Mouse (Mus musculus): ENCODE measurements around the gene Lrwd1.
"Not testable (repeated sequence)": the region's sequence is repeated elsewhere in the genome, so short reads cannot be mapped to it uniquely, and the experiment has no call there.

Lrwd1 gene

DNA sequence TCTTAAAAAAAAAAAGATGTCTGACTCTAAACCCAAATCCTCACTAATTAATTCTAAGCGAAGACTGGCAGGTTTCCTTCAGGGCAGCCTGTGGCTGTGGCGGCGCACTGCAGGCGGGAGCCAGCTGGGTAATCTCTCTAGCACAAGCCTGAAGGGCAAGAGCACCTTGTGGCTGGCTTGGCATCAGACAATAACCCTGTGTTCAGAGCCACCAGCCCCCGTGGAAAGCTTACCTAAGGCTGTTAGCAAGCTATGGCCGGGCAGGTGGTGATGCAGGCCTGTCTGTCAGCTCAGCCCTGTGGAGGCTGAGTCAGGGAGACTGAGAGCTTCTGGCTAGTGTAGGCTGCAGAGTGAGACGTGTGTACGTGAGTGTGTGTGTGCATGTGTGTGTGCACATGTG is 29.4 kb upstream of the Lrwd1 start:
- ChIA-PET CTCF (interaction anchor here in 2 of 4 experiments (0.6 to 1.2 kb wide), 3 partner anchors 22 to 958 kb away, joined by 3 to 4 read pairs (median 3); no protein-coding TSS in a partner anchor), POLR2A (interaction anchor here in 2 of 4 experiments (1.0 to 1.4 kb wide), 3 partner anchors 34 to 264 kb away, joined by 3 to 4 read pairs (median 3); partner anchors contain the start of gene Prkrip1 (in 1 of the 2))

DNA sequence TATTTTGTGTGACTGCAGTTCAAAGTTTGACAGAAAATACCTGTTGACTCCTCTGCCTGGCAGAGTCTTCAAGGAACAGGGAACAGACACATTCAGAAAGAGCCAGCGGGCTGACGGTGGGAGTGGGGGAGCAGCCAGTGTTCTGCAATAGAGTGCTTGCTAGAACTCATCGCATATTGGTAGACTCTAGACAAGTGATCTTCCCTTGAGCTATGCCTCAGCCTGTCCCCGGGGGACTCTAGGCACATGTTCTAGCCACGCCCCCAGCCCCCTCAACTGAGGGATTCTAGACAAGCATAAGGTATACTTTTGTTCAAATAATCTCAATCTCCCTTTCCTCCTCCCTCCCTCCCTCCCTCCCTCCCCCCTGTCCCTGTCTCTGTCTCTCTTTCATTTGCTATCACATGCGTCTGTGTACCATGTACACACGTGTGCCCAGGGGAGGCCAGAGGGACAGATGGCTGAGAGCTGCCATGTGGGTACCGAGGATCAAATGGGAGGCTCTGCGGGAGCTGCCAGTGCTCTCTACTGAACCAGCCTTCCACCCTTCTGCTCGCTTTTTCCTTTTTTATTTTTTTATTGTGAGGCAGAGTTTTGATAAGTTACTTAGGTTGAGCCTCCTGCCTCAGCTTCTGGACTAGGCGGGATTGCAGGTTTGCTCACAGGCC is 28.1 kb upstream of the Lrwd1 start:
- POLR2A ChIA-PET = interaction anchor here in 1 of 4 experiments (0.6 kb wide), 1 partner anchor 545 kb away, joined by 10 read pairs; no protein-coding TSS in a partner anchor
- CTCF ChIA-PET = interaction anchor here in 2 of 4 experiments (0.8 to 1.7 kb wide), 2 partner anchors 11 to 23 kb away, joined by 4 read pairs; no protein-coding TSS in a partner anchor

DNA sequence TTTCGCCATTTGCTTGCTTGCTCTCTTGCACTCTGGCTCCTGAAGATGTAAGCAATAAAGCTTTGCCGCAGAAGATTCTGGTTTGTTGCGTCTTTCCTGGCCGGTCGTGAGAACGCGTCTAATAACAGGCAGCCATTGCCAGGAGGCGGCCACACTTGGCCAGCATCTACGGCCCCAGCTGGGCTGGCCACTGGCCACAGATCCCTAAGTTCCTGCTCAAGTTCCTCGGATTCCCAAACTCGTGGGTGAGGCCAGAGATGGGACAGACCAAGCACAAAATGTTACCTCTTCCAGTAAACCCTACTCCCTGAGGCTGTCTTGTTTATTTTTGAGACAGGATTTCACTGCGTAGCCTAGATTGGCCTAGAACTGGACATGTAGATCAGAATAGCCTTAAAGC is 24.2 kb upstream of the Lrwd1 start:
- POLR2A ChIA-PET, CTCF ChIA-PET: not testable (repeated sequence)

DNA sequence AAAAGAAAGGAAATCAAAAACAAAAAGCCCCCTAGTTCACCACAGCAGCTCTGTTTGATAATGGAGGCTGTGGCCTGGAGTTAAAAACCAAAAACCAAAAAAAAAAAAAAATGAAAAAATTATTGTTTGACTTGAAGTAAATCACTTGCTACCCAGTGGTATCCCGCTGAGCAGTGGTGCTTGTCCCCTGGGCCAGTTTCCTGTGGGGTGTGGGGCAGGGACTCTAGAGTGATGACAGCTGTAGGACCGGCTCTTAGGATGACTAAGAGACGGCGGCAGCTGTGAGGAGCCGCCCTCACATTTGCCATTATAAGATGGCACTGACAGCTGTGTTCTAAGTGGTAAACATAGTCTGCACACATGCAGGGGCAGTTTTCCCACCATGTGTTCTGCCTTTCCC is 19.5 kb upstream of the Lrwd1 start:
- POLR2A ChIA-PET = no interaction called here
- CTCF ChIA-PET = interaction anchor here in 1 of 4 experiments (0.6 kb wide), 1 partner anchor 161 kb away, joined by 5 read pairs; the partner anchor contains the start of gene Dtx2

DNA sequence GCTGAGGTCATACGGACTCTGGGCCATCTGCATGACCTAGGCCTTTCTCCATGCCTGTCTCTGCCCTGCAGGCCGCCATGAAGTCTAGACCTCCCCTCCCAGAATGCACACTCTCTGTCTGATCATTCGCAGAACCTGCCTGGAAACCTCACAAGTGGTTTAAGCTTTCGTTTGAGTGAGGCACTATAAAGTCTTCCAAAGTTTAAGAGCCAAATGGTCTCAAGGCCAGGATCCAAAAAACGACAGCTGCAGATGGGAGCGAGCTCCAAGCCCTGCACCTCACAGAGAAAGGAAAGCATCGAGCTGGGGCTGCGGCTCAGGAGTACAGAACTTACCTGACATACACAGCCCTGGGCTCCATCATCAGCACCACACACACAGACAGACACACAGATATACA is 16.5 kb upstream of the Lrwd1 start:
- ChIA-PET POLR2A (interaction anchor here in 1 of 4 experiments (1.5 kb wide), 1 partner anchor 27 kb away, joined by 4 read pairs; no protein-coding TSS in a partner anchor), CTCF (interaction anchor here in 2 of 4 experiments (0.7 to 1.0 kb wide), 5 partner anchors 10 to 100 kb away, joined by 3 to 4 read pairs (median 3); no protein-coding TSS in a partner anchor)

DNA sequence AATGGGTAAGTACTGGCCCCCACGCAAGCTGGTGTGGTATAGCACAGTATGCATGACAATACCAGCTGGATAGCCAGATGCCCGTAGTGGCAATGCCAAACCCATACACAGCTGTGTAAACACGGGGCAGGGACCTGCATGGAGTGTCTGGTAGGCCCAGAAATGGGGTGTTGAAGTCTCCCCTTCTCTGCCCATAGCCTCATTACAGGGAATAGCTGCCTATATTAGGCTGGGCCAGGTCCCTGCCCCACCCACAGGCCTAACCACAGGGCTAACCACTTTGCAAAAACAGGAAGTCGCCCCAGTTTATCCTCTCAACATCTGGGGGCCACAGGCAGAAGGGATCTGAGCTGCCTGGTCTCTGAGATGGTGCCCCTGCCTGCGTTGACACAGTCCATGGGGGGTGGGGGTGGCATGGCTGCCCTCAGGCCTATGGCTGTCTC is 13.3 kb upstream of the Lrwd1 start:
- CTCF ChIA-PET = not testable (repeated sequence)
- POLR2A ChIA-PET = interaction anchor here in 2 of 4 experiments (0.6 kb wide), 2 partner anchors 50 to 298 kb away, joined by 3 read pairs; no protein-coding TSS in a partner anchor

DNA sequence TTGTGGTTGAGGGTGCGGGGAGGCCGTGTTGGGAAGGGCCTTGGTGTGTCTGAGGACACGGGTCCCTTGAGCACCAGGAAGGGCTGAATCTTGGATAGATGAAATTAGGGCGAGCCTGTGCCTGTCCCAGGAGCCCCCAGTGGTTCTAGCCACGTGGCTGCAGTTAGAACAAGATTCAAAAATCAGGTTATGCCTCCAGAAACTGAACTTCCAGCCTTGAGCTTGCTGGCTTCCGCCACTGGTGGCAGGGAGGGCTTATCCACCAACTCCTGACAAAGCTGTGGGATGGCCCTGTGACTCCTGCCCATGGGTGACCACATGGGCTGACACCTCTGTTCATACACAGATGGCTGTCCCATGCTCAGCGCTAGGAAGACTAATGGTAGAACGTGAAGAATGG is 11.8 kb upstream of the Lrwd1 start:
- CTCF ChIA-PET = interaction anchor here in 1 of 4 experiments (0.6 to 1.4 kb wide), 2 partner anchors 39 to 172 kb away, joined by 3 to 5 read pairs; no protein-coding TSS in a partner anchor

DNA sequence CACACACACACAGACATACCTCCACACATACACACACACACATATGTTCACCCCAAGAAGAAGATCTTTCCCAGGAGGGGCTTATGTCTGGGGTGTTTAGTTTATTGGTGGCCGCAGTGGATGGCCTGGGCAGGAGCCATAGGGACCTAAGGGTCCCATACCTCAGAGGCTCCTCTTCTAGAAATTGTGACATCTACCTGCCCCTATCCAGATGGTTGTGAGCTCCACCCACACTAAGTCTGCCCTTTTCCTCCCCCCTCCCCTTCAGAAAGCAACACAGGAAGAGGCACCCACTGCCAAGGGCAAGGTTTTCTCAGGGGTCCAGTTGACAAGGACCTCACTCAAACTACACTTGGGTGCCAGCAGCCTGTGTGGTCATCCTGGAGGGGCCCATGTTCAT is 11.1 kb upstream of the Lrwd1 start:
- ChIA-PET POLR2A (interaction anchor here in 1 of 4 experiments (1.0 kb wide), 1 partner anchor 59 kb away, joined by 3 read pairs; no protein-coding TSS in a partner anchor), CTCF (interaction anchor here in 1 of 4 experiments (0.6 to 1.4 kb wide), 3 partner anchors 33 to 165 kb away, joined by 3 to 5 read pairs (median 3); no protein-coding TSS in a partner anchor)

More for the DNA sequence above, 11.8 kb upstream of the Lrwd1 start:
- POLR2A ChIA-PET = interaction anchor here in 1 of 4 experiments (0.6 kb wide), 1 partner anchor 82 kb away, joined by 4 read pairs; no protein-coding TSS in a partner anchor

DNA sequence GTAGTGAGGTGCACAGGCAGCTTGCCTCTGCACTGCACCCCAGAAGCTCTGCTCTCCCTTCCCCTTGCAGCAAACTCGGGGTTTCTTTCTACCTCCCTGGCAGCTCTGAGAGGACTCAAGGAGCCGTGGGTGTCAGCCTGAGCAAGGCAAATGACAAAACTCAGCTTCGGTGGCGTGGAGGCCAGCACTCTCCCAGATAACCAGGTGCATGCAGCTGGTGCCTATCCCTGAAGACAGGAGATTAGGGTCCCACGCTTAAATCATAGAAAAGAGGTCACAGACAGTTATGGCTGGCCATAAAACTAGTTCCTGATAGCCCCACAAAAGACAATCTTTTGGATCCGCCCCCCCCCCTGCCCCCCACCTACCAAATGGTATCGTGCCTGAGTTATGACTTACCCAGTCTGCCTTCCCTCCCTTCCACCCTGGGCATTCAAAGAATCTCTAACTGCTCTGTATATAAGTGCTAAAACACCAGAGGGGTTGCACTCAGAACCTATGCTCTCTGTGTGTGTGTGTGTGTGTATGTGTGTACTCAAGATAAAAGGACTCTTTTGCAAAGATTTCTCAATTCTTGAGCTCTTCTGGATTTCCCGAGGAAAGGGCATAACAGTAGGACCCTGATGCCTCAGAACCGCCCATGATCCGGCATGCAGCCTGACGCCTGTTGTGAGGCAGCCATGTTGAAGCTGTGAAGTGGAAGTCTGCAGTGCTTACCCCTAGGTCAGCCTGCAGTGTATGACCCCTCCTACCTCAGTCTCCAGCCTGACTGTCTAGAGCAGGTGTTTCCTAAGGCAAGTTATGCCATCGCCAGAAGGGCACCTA is 8.9 kb upstream of the Lrwd1 start:
- ChIA-PET CTCF (interaction anchor here in 2 of 4 experiments (0.6 to 0.8 kb wide), 2 partner anchors 23 to 440 kb away, joined by 3 to 5 read pairs; no protein-coding TSS in a partner anchor), POLR2A (interaction anchor here in 2 of 4 experiments (0.5 to 0.9 kb wide), 3 partner anchors 23 to 39 kb away, joined by 3 to 6 read pairs (median 3); no protein-coding TSS in a partner anchor)

DNA sequence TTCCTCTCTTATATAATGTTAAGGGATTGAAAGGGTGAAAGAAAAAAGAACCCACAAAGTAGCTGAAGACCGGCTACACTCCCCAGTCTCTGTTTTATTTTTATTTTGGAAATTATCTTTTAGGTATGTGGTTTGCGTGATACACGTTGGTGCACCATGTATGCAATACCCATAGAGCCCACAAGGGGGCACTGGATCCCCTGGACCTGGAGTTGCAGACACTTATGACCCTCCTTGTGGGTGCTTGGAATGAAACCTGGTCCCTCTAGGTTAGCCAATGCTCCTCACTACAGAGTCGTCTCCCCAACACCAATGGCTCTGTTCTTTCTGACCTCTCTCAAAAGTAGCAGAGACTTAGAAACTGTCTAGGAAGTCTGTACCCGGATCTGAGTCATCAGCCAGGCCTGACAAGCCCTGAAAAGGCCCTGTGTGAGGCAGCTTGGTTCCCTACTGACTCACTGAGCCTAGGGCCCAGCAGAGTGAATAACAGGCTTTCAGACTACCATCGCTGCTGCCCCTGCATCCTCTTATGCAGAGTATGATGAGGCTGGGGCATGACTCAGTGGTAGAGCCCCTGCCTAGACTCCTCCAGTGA is 7.4 kb upstream of the Lrwd1 start:
- POLR2A ChIA-PET = interaction anchor here in 1 of 4 experiments (0.8 kb wide), 1 partner anchor 26 kb away, joined by 3 read pairs; no protein-coding TSS in a partner anchor
- CTCF ChIA-PET = interaction anchor here in 1 of 4 experiments (0.9 kb wide), 1 partner anchor 110 kb away, joined by 3 read pairs; no protein-coding TSS in a partner anchor

DNA sequence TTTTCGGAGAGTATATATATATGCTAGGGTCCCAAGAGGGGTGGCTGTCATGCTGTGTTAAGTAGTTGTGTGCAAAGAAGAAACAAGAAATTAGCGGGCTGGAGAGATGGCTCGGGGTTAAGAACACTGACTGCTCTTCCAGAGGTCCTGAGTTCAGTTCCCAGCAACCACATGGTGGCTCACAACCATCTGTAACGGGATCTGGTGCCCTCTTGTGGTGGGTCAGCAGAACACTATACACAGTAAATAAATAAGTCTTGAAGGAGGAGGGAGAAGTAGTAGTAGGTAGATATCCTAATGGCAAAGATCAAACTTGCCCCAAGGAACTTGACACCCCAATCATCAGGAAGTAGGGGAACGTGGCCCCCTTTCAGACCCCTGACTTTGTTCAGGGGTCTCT is 6.9 kb upstream of the Lrwd1 start:
- ChIA-PET POLR2A (interaction anchor here in 1 of 4 experiments (0.8 to 1.3 kb wide), 2 partner anchors 26 to 40 kb away, joined by 3 read pairs; no protein-coding TSS in a partner anchor), CTCF (no interaction called here)

DNA sequence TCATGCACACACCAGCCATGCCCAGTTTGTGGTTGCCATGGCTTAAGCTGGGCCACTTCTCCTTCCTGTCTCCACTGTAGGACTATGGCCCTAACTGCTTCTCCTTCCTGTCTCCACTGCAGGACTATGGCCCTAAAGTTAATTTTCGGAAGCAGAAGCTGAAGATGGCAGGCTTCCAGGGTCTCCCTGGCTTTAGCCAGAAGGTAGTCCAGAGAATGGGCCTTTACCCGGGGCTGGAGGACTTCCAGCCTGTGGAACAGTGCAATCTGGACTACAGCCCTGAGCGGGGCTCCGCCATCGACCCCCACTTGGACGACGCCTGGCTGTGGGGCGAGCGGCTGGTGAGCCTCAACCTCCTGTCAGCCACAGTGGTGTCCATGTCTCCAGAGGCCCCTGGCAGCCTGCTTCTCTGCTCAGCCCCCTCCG is 4.2 kb upstream of the Lrwd1 start:
- ChIA-PET CTCF (interaction anchor here in 3 of 4 experiments (0.6 to 1.1 kb wide), 5 partner anchors 24 to 326 kb away, joined by 3 to 4 read pairs (median 3); no protein-coding TSS in a partner anchor), POLR2A (interaction anchor here in 2 of 4 experiments (0.5 to 1.5 kb wide), 4 partner anchors 12 to 132 kb away, joined by 3 to 5 read pairs (median 4); partner anchors contain the start of gene Orai2 (in 1 of the 2))

DNA sequence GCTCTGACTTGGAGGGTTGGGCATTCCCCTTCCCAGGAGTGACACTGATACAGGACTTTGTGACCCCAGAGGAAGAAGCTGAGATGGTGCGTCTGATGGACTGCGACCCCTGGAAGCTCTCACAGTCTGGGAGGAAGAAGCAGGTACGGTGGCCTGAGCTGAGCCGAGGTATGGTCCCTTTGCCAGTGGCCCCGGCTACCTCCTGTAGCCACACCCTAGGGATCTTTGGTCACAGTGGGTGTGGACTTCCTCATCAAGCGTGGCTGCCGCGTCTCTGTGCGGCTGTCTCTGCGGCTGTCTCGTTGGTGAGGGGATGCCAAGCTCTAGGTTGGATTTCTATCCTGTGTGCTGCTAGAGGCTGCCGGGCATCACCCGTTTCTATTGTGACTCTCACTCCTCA is 3.5 kb upstream of the Lrwd1 start:
- CTCF ChIA-PET = interaction anchor here in 3 of 4 experiments (0.5 to 1.0 kb wide), 7 partner anchors 9 to 130 kb away, joined by 3 to 13 read pairs (median 3); partner anchors contain the start of gene Sh2b2 (in 1 of the 3)
- POLR2A ChIA-PET = interaction anchor here in 1 of 4 experiments (0.6 to 1.5 kb wide), 3 partner anchors 31 to 311 kb away, joined by 3 to 4 read pairs (median 4); partner anchors contain the start of gene Orai2

DNA sequence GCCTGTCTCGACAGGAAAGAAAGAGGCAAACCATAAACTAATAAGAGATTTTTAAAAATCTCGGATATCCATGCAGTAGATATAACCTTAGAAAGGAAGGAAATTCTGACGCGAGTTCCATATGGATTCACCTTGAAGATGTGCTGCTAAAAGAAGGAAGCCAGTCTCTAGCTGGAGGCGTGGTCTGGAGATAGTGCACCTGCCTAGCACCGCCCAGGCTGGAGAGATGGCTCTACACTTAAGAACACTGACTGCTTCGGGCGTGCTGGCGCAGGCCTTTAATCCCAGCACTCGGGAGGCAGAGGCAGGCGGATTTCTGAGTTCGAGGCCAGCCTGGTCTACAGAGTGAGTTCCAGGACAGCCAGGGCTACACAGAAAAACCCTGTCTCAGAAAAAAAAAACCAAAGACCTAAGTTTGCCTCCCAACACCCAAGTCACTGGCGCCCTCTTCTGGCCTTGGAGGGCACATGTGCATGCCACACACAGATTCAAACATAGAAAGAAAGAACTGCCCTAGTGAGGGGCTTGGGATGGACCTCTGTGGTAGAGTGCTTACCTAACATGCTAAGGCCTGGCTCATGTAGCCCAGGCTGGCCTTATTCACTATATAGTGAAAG is 1.9 kb upstream of the Lrwd1 start:
- POLR2A ChIA-PET = interaction anchor here in 2 of 4 experiments (0.9 to 1.9 kb wide), 9 partner anchors 13 to 360 kb away, joined by 3 to 7 read pairs (median 3); partner anchors contain the start of genes Polr2j (in 2 of the 2), Mdh2 (in 1 of the 2), Prkrip1 (in 1 of the 2) and Styxl1 (in 1 of the 2)
- CTCF ChIA-PET = interaction anchor here (0.5 to 1.7 kb wide), 24 partner anchors 16 to 733 kb away, joined by 3 to 6 read pairs (median 4); no protein-coding TSS in a partner anchor

DNA sequence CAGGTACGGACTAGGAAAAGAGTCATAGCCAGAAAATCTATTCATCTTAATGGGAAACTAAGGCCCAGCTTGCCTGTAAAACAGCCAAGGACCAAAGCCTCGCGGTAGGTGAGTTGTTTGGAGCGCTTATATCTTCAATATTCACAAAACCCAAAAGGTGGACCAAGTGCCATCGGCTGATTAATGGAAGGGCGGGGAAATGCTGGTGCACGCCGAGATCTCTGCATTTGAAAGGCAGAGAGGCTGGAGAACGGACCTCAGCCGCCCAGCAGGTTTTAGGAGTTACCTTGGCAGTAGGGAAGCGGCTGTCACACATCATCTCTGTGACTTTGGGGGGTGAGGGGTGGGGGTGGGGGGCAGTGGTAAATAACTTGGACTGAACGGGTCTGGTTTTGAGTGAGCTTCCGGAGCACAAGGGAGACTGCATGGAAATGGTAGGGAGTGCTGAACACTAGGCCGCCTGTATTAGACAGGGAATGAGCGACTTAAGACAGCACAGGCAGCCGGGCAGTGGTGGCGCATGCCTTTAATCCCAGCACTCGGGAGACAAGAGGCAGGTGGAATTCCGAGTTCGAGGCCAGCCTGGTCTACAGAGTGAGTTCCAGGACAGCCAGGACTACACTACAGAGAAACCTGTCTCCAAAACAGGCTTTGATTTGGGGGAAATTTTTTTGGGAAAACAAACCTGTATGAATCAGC is 567 bp upstream of the Lrwd1 start:
- POLR2A ChIA-PET = interaction anchor here in 3 of 4 experiments (0.5 to 2.8 kb wide), 9 partner anchors 12 to 1086 kb away, joined by 3 to 8 read pairs (median 3); partner anchors contain the start of genes Polr2j (in 1 of the 3) and Prkrip1 (in 1 of the 3)
- CTCF ChIA-PET = interaction anchor here in 3 of 4 experiments (0.6 to 1.7 kb wide), 15 partner anchors 32 to 337 kb away, joined by 3 to 6 read pairs (median 4); no protein-coding TSS in a partner anchor

DNA sequence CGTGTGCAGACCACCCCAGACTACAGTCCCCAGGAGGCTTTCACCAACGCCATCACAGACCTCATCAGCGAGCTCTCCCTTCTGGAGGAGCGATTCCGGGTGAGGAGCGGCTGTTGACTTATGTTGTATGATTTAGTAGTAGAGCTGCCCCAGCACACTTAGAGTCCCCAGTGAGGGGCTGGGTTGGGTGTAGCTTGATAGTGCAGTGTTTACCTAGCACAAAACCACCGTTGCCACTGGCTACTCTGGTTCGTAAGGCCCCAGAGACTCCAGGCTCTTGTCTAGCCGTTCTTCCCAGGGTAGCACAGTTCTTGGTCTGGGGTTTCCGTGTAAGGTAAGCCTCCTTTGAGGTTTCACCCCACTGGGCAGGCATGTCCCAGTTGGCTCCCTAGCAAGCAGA is 13.7 kb downstream of the Lrwd1 start:
- ChIA-PET POLR2A (interaction anchor here in 3 of 4 experiments (0.6 to 3.0 kb wide), 10 partner anchors 8 to 479 kb away, joined by 3 to 11 read pairs (median 3); partner anchors contain the start of genes Alkbh4 (in 1 of the 3) and Lrwd1 (in 1 of the 3)), CTCF (interaction anchor here in 3 of 4 experiments (0.6 to 1.8 kb wide), 10 partner anchors 15 to 846 kb away, joined by 3 to 6 read pairs (median 4); no protein-coding TSS in a partner anchor)
